In genomic region chr1:71755435-71755834, GRCm38 (mm10) we compare ENCODE assay signal across 16 mouse cellular contexts.
DNase-seq lines count a peak whose midpoint lies in the region.
"Had no signal": no experiment of that assay in that cellular context is flagged by ENCODE, and none has a peak within 500 bp of the region (broad histone marks: within the 10 kb centered on the region; RNA-seq: fewer than 3 reads in every experiment).

No protein-coding gene starts in this region.

- DNase-seq in heart, adult 18-20 months = peak; percentile 6 to 7
- no peak for DNase-seq in heart, postnatal 14 days
- peak; percentile 15 for DNase-seq in urinary bladder, postnatal 14 days (ENCODE audit: low spot score)
- DNase-seq in urinary bladder, postnatal 36 days (ENCODE audit: low spot score in 2 of 2) = no peak
- DNase-seq in brain, adult 2 months (ENCODE audit: low read depth, low spot score) = peak; percentile 23
- DNase-seq in yolk sac, embryonic 10.5 days (ENCODE audit: low spot score) = peak; percentile 40
- no peak for DNase-seq in thymus, postnatal 25 days
- no peak for DNase-seq in adrenal gland, adult 8-10 months
- DNase-seq: adrenal gland, adult 2 months; adrenal gland, postnatal 36 days; cerebellum, adult 11 months; cerebellum, adult 8-10 months; cerebellum, postnatal 14 days; gastrocnemius, postnatal 36 days; heart, adult 11 months; heart, postnatal 36 days had no signal

- intact Hi-C loops in heart, postnatal 14 days (cut with DNase I) = no loop called here

Comparison
In these comparisons a context has a peak if more than half of its experiments do, and no peak if none do; other contexts are left out.
1. DNase-seq: peak in heart, adult 18-20 months (2 of 2), urinary bladder, postnatal 14 days (single experiment), brain, adult 2 months (single experiment) and yolk sac, embryonic 10.5 days (single experiment); none in heart, postnatal 14 days (0 of 2), urinary bladder, postnatal 36 days (0 of 2), thymus, postnatal 25 days (single experiment) and adrenal gland, adult 8-10 months (single experiment).